Mouse (Mus musculus): ENCODE data around the gene Gm3259.
"Not testable (repeated sequence)": the region's sequence is repeated elsewhere in the genome, so short reads cannot be mapped to it uniquely, and the experiment has no call there.

The Gm3259 gene

GRCm38 (mm10) chr5:95305611-95306010 lies at the start of gene Gm3259:
TSS of gene Gm3259 (plus strand) at chr5:95305911.
- not testable (repeated sequence) for DNase-seq (ENCODE audit: low spot score)

GRCm38 (mm10) chr5:95272668-95273067 lies 33.0 kb upstream of the Gm3259 start, which contains the start of gene Gm10424:
TSS of gene Gm10424 (minus strand) at chr5:95272768.
- DNase-seq (ENCODE audit: low spot score) = not testable (repeated sequence)
